Mouse (Mus musculus) liver, embryonic 14.5 days (tissue): ENCODE measurements at regions not wholly inside any gene's neighbourhood (a gene's known extent, or its start where the extent isn't known, plus 50 kb on each side); places are given as distances from the start of the nearest gene placed in this dataset.

Experiments used
- CTCF ChIP-seq: IDR thresholded peaks from 2 replicates; pipeline ENCODE4 v1.5.1; 2016; ENCODE audit warnings: antibody characterized with exemption, low read depth, control low read depth
- EP300 ChIP-seq: IDR thresholded peaks from 2 replicates; pipeline ENCODE4 v1.6.1; 2016; ENCODE audit warnings: antibody characterized with exemption, low read depth

- TF ChIP-seq CTCF (no peak), EP300 (no peak)
Measured at GRCm38 (mm10) chrX:77367351-77367750, 143.5 kb upstream of the Tbl1x start.
